Mouse (Mus musculus): Measurements from ENCODE around the gene Aifm3.

GRCm38 (mm10) chr16:17474091-17474490 lies 15.3 kb upstream of the Aifm3 start:
- peak; percentile 82 for TF ChIP-seq CTCF (IDR thresholded peaks at IDR 0.05; ENCODE audit: low read depth, low read length)
- TF ChIP-seq TAL1 (conservative IDR thresholded peaks at IDR 0.05; ENCODE audit: low read depth, low read length): no peak
- TF ChIP-seq GATA2 (IDR thresholded peaks at IDR 0.05; ENCODE audit: borderline replicate concordance, low read depth, low read length): no peak
- TF ChIP-seq POLR2AphosphoS5 (IDR thresholded peaks at IDR 0.05; ENCODE audit: insufficient replicate concordance, low read depth, low read length): no peak

All from G1E (cell line).